Mouse (Mus musculus): Measurements from ENCODE around the gene Relt. TPM values are rescaled to one million over a fixed set of nuclear protein-coding genes. Genes with fewer than 3 reads are reported as not detected.

Gene Relt
- total RNA-seq, 2 experiments from 2014 or later = 9.7 to 10.6 TPM

GRCm38 (mm10) chr7:100879595-100879994, 16.3 kb upstream of the Relt start:
- DNase-seq (ENCODE audit: low spot score in 2 of 2) = peak; percentile 62 to 64
- intact Hi-C loops (cut with DNase I) = no loop called here

- no peak for DNase-seq (ENCODE audit: low spot score in 2 of 2)
- intact Hi-C loops (cut with DNase I) = no loop called here
Observed at GRCm38 (mm10) chr7:100876771-100877170, 13.5 kb upstream of the Relt start.

- intact Hi-C loops (cut with DNase I) = no loop called here
- DNase-seq (ENCODE audit: low spot score in 2 of 2) = no peak
Observed at GRCm38 (mm10) chr7:100876293-100876692, 13.0 kb upstream of the Relt start.

GRCm38 (mm10) chr7:100875822-100876221, 12.6 kb upstream of the Relt start:
- DNase-seq (ENCODE audit: low spot score in 2 of 2) = no peak
- intact Hi-C loops (cut with DNase I) = no loop called here

- intact Hi-C loops (cut with DNase I) = no loop called here
- no peak for DNase-seq (ENCODE audit: low spot score in 2 of 2)
Observed at GRCm38 (mm10) chr7:100873197-100873596, 10.0 kb upstream of the Relt start.

GRCm38 (mm10) chr7:100871892-100872291, 8.6 kb upstream of the Relt start:
- intact Hi-C loops (cut with DNase I) = no loop called here
- no peak for DNase-seq (ENCODE audit: low spot score in 2 of 2)

GRCm38 (mm10) chr7:100871355-100871754, 8.1 kb upstream of the Relt start:
- intact Hi-C loops (cut with DNase I) = no loop called here
- no peak for DNase-seq (ENCODE audit: low spot score in 2 of 2)

- no peak for DNase-seq (ENCODE audit: low spot score in 2 of 2)
- intact Hi-C loops (cut with DNase I) = loop anchor here (10.0 kb wide), 2 partner anchors 185 to 345 kb away; no protein-coding TSS in a partner anchor
Observed at GRCm38 (mm10) chr7:100869877-100870629, 6.8 kb upstream of the Relt start.

GRCm38 (mm10) chr7:100868551-100868950, 5.3 kb upstream of the Relt start:
- DNase-seq (ENCODE audit: low spot score in 2 of 2) = no peak
- intact Hi-C loops (cut with DNase I) = loop anchor here (10.0 kb wide), 2 partner anchors 184 to 344 kb away; no protein-coding TSS in a partner anchor

GRCm38 (mm10) chr7:100867561-100867960, 4.3 kb upstream of the Relt start:
- DNase-seq (ENCODE audit: low spot score in 2 of 2) = no peak
- intact Hi-C loops (cut with DNase I) = loop anchor here (10.0 kb wide), 2 partner anchors 183 to 343 kb away; no protein-coding TSS in a partner anchor

- DNase-seq (ENCODE audit: low spot score in 2 of 2) = peak; percentile 81 to 86
- intact Hi-C loops (cut with DNase I) = loop anchor here (10.0 kb wide), 2 partner anchors 182 to 342 kb away; no protein-coding TSS in a partner anchor
Observed at GRCm38 (mm10) chr7:100866675-100867074, 3.4 kb upstream of the Relt start.

- intact Hi-C loops (cut with DNase I) = loop anchor here (10.0 kb wide), 2 partner anchors 178 to 338 kb away; no protein-coding TSS in a partner anchor
- DNase-seq (ENCODE audit: low spot score in 2 of 2) = no peak
Observed at GRCm38 (mm10) chr7:100862353-100862752, 893 bp downstream of the Relt start.

GRCm38 (mm10) chr7:100861209-100861608, 2.0 kb downstream of the Relt start:
- intact Hi-C loops (cut with DNase I) = loop anchor here (10.0 kb wide), 2 partner anchors 176 to 336 kb away; no protein-coding TSS in a partner anchor
- no peak for DNase-seq (ENCODE audit: low spot score in 2 of 2)

GRCm38 (mm10) chr7:100860450-100860849, 2.8 kb downstream of the Relt start:
- intact Hi-C loops (cut with DNase I) = loop anchor here (10.0 kb wide), 2 partner anchors 176 to 336 kb away; no protein-coding TSS in a partner anchor
- DNase-seq (ENCODE audit: low spot score in 2 of 2) = no peak

- intact Hi-C loops (cut with DNase I) = no loop called here
- DNase-seq (ENCODE audit: low spot score in 2 of 2) = peak in 1 of 2 experiments; percentile 52
Observed at GRCm38 (mm10) chr7:100855795-100856573, 7.3 kb downstream of the Relt start.

GRCm38 (mm10) chr7:100855300-100855699, 7.9 kb downstream of the Relt start:
- no peak for DNase-seq (ENCODE audit: low spot score in 2 of 2)
- intact Hi-C loops (cut with DNase I) = no loop called here

GRCm38 (mm10) chr7:100854861-100855260, 8.4 kb downstream of the Relt start:
- DNase-seq (ENCODE audit: low spot score in 2 of 2) = no peak
- intact Hi-C loops (cut with DNase I) = no loop called here

- no peak for DNase-seq (ENCODE audit: low spot score in 2 of 2)
- intact Hi-C loops (cut with DNase I) = no loop called here
Observed at GRCm38 (mm10) chr7:100854137-100854814, 9.0 kb downstream of the Relt start.

- DNase-seq (ENCODE audit: low spot score in 2 of 2) = no peak
- intact Hi-C loops (cut with DNase I) = no loop called here
Observed at GRCm38 (mm10) chr7:100853396-100853795, 9.8 kb downstream of the Relt start.

All from left cerebral cortex, postnatal 14 days (tissue).